Mouse (Mus musculus) CH12.LX (cell line): ENCODE measurements around the gene Gldc. TPM values are rescaled to one million over a fixed set of nuclear protein-coding genes. Genes with fewer than 3 reads are reported as not detected.

Source experiments
- DNase-seq: peaks from one replicate; pipeline ENCODE4 v3.0.0-alpha.2; 2013; ENCODE audit errors: extremely low read depth
- H3K27ac ChIP-seq: 2 replicates; pipeline ENCODE4 v1.5.1; 2012; ENCODE audit warnings: low read depth, mild to moderate bottlenecking, control low read depth, moderate library complexity; ENCODE audit not compliant: insufficient read depth
- H3K27me3 ChIP-seq: replicated peaks from 2 replicates; pipeline ENCODE3; 2012; ENCODE audit warnings: inconsistent platforms
- H3K36me3 ChIP-seq, 2 experiments: replicated peaks in 1 of 2; 2 replicates each; pipeline versions ENCODE3 to v1.6.1; 2012; ENCODE audit warnings: inconsistent platforms in 1 of 2, low read length in 1 of 2, mild to moderate bottlenecking in 1 of 2, mixed read lengths in 1 of 2, moderate library complexity in 1 of 2; ENCODE audit not compliant: control insufficient read depth in 1 of 2, insufficient read depth in 1 of 2
- H3K4me1 ChIP-seq, 2 experiments: 2 replicates each; pipeline ENCODE4 v1.6.1; 2012; ENCODE audit warnings: inconsistent platforms in 1 of 2, moderate library complexity in 1 of 2; ENCODE audit not compliant: insufficient read depth in 2 of 2, control insufficient read depth in 1 of 2
- H3K4me2 ChIP-seq: 2 replicates; pipeline ENCODE4 v1.6.1; 2012; ENCODE audit warnings: low read depth, mild to moderate bottlenecking, control low read depth; ENCODE audit not compliant: poor library complexity, insufficient read depth, severe bottlenecking
- H3K4me3 ChIP-seq, 3 experiments: fragments of 150-350 bp in 1 of 3; sonication (generic) in 1 of 3; replicated peaks in 1 of 3; 2 replicates each; pipeline versions ENCODE3 to v1.5.1; 2011 to 2012; ENCODE audit warnings: low read depth in 2 of 3, low read length in 2 of 3, mild to moderate bottlenecking in 2 of 3, moderate library complexity in 2 of 3, control low read depth in 1 of 3, improper control_type of control experiment in 1 of 3, inconsistent platforms in 1 of 3, mixed read lengths in 1 of 3; ENCODE audit not compliant: poor library complexity in 1 of 3
- H3K79me2 ChIP-seq: replicated peaks from 2 replicates; pipeline ENCODE4 v1.6.1; 2012; ENCODE audit warnings: mild to moderate bottlenecking, moderate library complexity; ENCODE audit not compliant: control insufficient read depth, poor library complexity, insufficient read depth, severe bottlenecking; ENCODE audit errors: extremely low read depth
- H3K9ac ChIP-seq: 2 replicates; pipeline ENCODE4 v1.6.1; 2012; ENCODE audit warnings: low read depth, mild to moderate bottlenecking, control low read depth, moderate library complexity; ENCODE audit not compliant: insufficient read depth
- H3K9me3 ChIP-seq: replicated peaks from 2 replicates; pipeline ENCODE3; 2012; ENCODE audit warnings: low read length, inconsistent platforms, mixed read lengths
- BHLHE40 ChIP-seq: IDR thresholded peaks from 2 replicates; pipeline ENCODE4 v1.6.1; 2011; ENCODE audit warnings: mild to moderate bottlenecking, low read depth, low read length, improper control_type of control experiment
- CTCF ChIP-seq, 2 experiments: IDR thresholded peaks in 1 of 2; conservative IDR thresholded peaks in 1 of 2; 2 replicates each; pipeline ENCODE4 v1.5.1; 2011 to 2012; ENCODE audit warnings: low read depth in 2 of 2, low read length in 2 of 2, improper control_type of control experiment in 1 of 2, inconsistent platforms in 1 of 2, mild to moderate bottlenecking in 1 of 2, moderate library complexity in 1 of 2
- GABPA ChIP-seq: IDR thresholded peaks from 2 replicates; pipeline ENCODE4 v1.6.1; 2012; ENCODE audit warnings: low read depth, low read length, improper control_type of control experiment, inconsistent platforms; ENCODE audit not compliant: insufficient replicate concordance
- IRF4 ChIP-seq: IDR thresholded peaks from 2 replicates; pipeline ENCODE4 v1.6.1; 2014; ENCODE audit warnings: low read depth, mild to moderate bottlenecking, inconsistent platforms, low read length, improper control_type of control experiment
- JUND ChIP-seq: conservative IDR thresholded peaks from 2 replicates; pipeline ENCODE4 v1.6.1; 2011; ENCODE audit warnings: low read depth, low read length, improper control_type of control experiment
- KAT2A ChIP-seq: IDR thresholded peaks from 2 replicates; pipeline ENCODE4 v1.6.1; 2012; ENCODE audit warnings: low read length, improper control_type of control experiment, inconsistent platforms; ENCODE audit not compliant: insufficient replicate concordance
- MAFK ChIP-seq: IDR thresholded peaks from 2 replicates; pipeline ENCODE4 v1.6.1; 2011; ENCODE audit warnings: low read length, improper control_type of control experiment; ENCODE audit not compliant: insufficient replicate concordance
- MAZ ChIP-seq: IDR thresholded peaks from 2 replicates; pipeline ENCODE4 v1.6.1; 2012; ENCODE audit warnings: low read depth, mild to moderate bottlenecking, inconsistent platforms, low read length, improper control_type of control experiment, moderate library complexity
- MEF2A ChIP-seq: IDR thresholded peaks from 2 replicates; pipeline ENCODE4 v1.6.1; 2014; ENCODE audit warnings: low read depth, mild to moderate bottlenecking, inconsistent platforms, low read length, improper control_type of control experiment, borderline replicate concordance
- MXI1 ChIP-seq: IDR thresholded peaks from 2 replicates; pipeline ENCODE4 v1.6.1; 2011; ENCODE audit warnings: mild to moderate bottlenecking, low read depth, low read length, improper control_type of control experiment
- MYC ChIP-seq: IDR thresholded peaks from 2 replicates; pipeline ENCODE4 v1.6.1; 2011; ENCODE audit warnings: low read depth, mild to moderate bottlenecking, improper control_type of control experiment, low read length
- NELFE ChIP-seq: IDR thresholded peaks from 2 replicates; pipeline ENCODE4 v1.6.1; 2011; ENCODE audit warnings: low read depth, low read length, improper control_type of control experiment
- PAX5 ChIP-seq: IDR thresholded peaks from 2 replicates; pipeline ENCODE4 v1.6.1; 2012; ENCODE audit warnings: low read length, inconsistent platforms, mixed read lengths
- POLR2AphosphoS2 ChIP-seq: IDR thresholded peaks from 2 replicates; pipeline ENCODE4 v1.6.1; 2011; ENCODE audit warnings: low read depth, low read length, improper control_type of control experiment
- SIN3A ChIP-seq: IDR thresholded peaks from 2 replicates; pipeline ENCODE4 v1.6.1; 2012; ENCODE audit warnings: low read length, improper control_type of control experiment, inconsistent platforms
- SMC3 ChIP-seq: IDR thresholded peaks from 2 replicates; pipeline ENCODE4 v1.6.1; 2011; ENCODE audit warnings: low read depth, low read length, improper control_type of control experiment
- TCF12 ChIP-seq: IDR thresholded peaks from 2 replicates; pipeline ENCODE4 v1.6.1; 2014; ENCODE audit warnings: low read depth, mild to moderate bottlenecking, inconsistent platforms, low read length, improper control_type of control experiment
- USF1 ChIP-seq: IDR thresholded peaks from 2 replicates; pipeline ENCODE4 v1.6.1; 2014; ENCODE audit warnings: low read depth, mild to moderate bottlenecking, inconsistent platforms, low read length, improper control_type of control experiment
- USF2 ChIP-seq: conservative IDR thresholded peaks from 2 replicates; pipeline ENCODE4 v1.6.1; 2011; ENCODE audit warnings: low read depth, low read length, improper control_type of control experiment
- ZC3H11A ChIP-seq: IDR thresholded peaks from 2 replicates; pipeline ENCODE4 v1.6.1; 2012; ENCODE audit warnings: low read depth, mild to moderate bottlenecking, inconsistent platforms, low read length, improper control_type of control experiment
- ZKSCAN1 ChIP-seq: IDR thresholded peaks from 2 replicates; pipeline ENCODE4 v1.6.1; 2012; ENCODE audit warnings: low read depth, inconsistent platforms, low read length, improper control_type of control experiment, borderline replicate concordance
- ZMIZ1 ChIP-seq: IDR thresholded peaks from 2 replicates; pipeline ENCODE4 v1.6.1; 2012; ENCODE audit warnings: low read depth, mild to moderate bottlenecking, inconsistent platforms, low read length, improper control_type of control experiment
- ZNF384 ChIP-seq: IDR thresholded peaks from 2 replicates; pipeline ENCODE4 v1.6.1; 2012; ENCODE audit warnings: low read depth, low read length, improper control_type of control experiment, inconsistent platforms
- dilution Hi-C: fragments of 300-500 bp; cut with MboI; formaldehyde crosslinking; loops from 2 replicates; pipeline ENCODE4 v1.14.3; 2020; ENCODE audit warnings: low sequenced_read_pairs; ENCODE audit not compliant: extremely low pct_unique_long_range_greater_than_20kb, extremely low pct_ligation_motif_present
- in situ Hi-C: fragments of 300-500 bp; cut with MboI; formaldehyde crosslinking; loops from 3 replicates; pipeline ENCODE4 v1.14.3; 2019; ENCODE audit warnings: low sequenced_read_pairs, low pct_ligation_motif_present, low pct_unique_long_range_greater_than_20kb, mixed read lengths
- polyA plus RNA-seq: library from polyadenylated mRNA; unstranded; fragments of >175 nt; gene quantifications from 2 replicates; pipeline ENCODE4 v1.2.1, GENCODE M21; 2012; ENCODE audit warnings: low read depth; ENCODE audit not compliant: insufficient read length
- total RNA-seq, 2 experiments: library from RNA; depleted of rRNA; stranded (reverse); fragments of 300-350 nt in 1 of 2; fragments of >200 nt in 1 of 2; gene quantifications; 2 replicates each; pipeline ENCODE4 v1.2.3; 2012 to 2014

Gldc gene
- total and polyA plus RNA-seq, 3 experiments = 0.30 to 1.8 (median 0.64) TPM

- in situ Hi-C loops = no loop called here
- Histone ChIP-seq H3K36me3 (no peaks in the 10 kb centered on the region), H3K79me2 (no peaks in the 10 kb centered on the region), H3K27me3 (no peaks in the 10 kb centered on the region), H3K9ac (no peak overlapping the region), H3K4me1 (peaks cover 0 to 5% of the 10 kb centered on the region in 2 experiments; a peak in 2 of 4 replicates), H3K4me2 (0 out of 2 replicates have a peak overlapping the region, but pooled peaks have one; percentile 19), H3K9me3 (no peaks in the 10 kb centered on the region), H3K4me3 (no peak overlapping the region), H3K27ac (no peak overlapping the region)
- TF ChIP-seq MEF2A = no peak
- no peak for TF ChIP-seq POLR2AphosphoS2
- no peak for TF ChIP-seq TCF12
- no peak for TF ChIP-seq BHLHE40
- no peak for TF ChIP-seq ZNF384
- TF ChIP-seq KAT2A = no peak
- no peak for TF ChIP-seq PAX5
- no peak for TF ChIP-seq ZKSCAN1
- no peak for TF ChIP-seq JUND
- no peak for TF ChIP-seq SMC3
- no peak for TF ChIP-seq MYC
- TF ChIP-seq USF1 = no peak
- TF ChIP-seq MAZ = no peak
- no peak for TF ChIP-seq MXI1
- TF ChIP-seq GABPA = no peak
- TF ChIP-seq NELFE = no peak
- TF ChIP-seq ZMIZ1 = no peak
- no peak for TF ChIP-seq IRF4
- no peak for TF ChIP-seq CTCF (conservative IDR thresholded peaks at IDR 0.05 in 1 of 2, IDR thresholded peaks at IDR 0.05 in 1 of 2; ENCODE audit: low read depth in 2 of 2, low read length in 2 of 2)
- no peak for DNase-seq
- dilution Hi-C loops = no loop called here
Observed at GRCm38 (mm10) chr19:30147306-30147705, 27.9 kb downstream of the Gldc start.

- no peaks in the 10 kb centered on the region for H3K9me3 ChIP-seq
- H3K9ac ChIP-seq = no peak overlapping the region
- H3K36me3 ChIP-seq = no peaks in the 10 kb centered on the region
- H3K4me3 ChIP-seq = no peak overlapping the region
- TF ChIP-seq USF2 (no peak), TCF12 (no peak), MAFK (no peak), JUND (no peak), CTCF (conservative IDR thresholded peaks at IDR 0.05 in 1 of 2, IDR thresholded peaks at IDR 0.05 in 1 of 2; ENCODE audit: low read depth in 2 of 2, low read length in 2 of 2) (no peak), SIN3A (no peak), PAX5 (no peak), ZC3H11A (no peak), BHLHE40 (no peak)
- no peaks in the 10 kb centered on the region for H3K27me3 ChIP-seq
- dilution Hi-C loops (no loop called here), in situ Hi-C loops (no loop called here)
- no peak for DNase-seq
- H3K27ac ChIP-seq = no peak overlapping the region
- peaks cover 0 to 5% of the 10 kb centered on the region in 2 experiments; a peak in 2 of 4 replicates for H3K4me1 ChIP-seq
- no peak overlapping the region for H3K4me2 ChIP-seq
- H3K79me2 ChIP-seq = no peaks in the 10 kb centered on the region
Observed at GRCm38 (mm10) chr19:30146761-30147160, 28.5 kb downstream of the Gldc start.
